Mouse (Mus musculus) adrenal gland, adult 8-10 months (tissue): ENCODE results near the gene Plin3. TPM values are rescaled to one million over a fixed set of nuclear protein-coding genes. Genes with fewer than 3 reads are reported as not detected.

Experiments used
- DNase-seq: peaks from one replicate; pipeline ENCODE4 v3.0.0; 2022
- total RNA-seq, 4 experiments: library from RNA; stranded (reverse); gene quantifications; 2 replicates each; pipeline ENCODE4 v1.2.4; 2022

Gene Plin3
- total RNA-seq, 4 experiments from 2014 or later = 92.6 to 117 (median 103) TPM

DNA sequence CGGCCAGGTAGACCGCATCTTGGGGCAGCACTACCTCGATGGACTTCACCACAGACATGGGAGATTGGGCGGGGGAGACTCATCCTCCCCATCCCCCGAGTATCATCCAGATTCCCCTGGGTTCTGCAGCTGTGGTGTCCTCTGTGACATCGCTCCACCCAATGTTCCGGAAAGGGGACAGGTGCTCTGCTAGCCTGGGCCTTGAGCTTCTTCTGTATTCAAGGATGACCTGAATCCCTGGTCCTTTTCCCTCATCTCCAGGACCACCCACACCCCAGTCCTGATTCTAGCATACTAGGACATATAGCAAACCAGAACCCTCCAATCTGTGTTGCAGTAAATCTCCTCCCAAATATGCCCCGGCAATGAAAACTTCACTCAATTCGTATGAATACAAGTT, 7.5 kb upstream of the Plin3 start, which contains the start of gene Arrdc5:
TSS of gene Arrdc5 (minus strand) at position 101 of the 400 bp plus-strand sequence.
- no peak for DNase-seq

DNA sequence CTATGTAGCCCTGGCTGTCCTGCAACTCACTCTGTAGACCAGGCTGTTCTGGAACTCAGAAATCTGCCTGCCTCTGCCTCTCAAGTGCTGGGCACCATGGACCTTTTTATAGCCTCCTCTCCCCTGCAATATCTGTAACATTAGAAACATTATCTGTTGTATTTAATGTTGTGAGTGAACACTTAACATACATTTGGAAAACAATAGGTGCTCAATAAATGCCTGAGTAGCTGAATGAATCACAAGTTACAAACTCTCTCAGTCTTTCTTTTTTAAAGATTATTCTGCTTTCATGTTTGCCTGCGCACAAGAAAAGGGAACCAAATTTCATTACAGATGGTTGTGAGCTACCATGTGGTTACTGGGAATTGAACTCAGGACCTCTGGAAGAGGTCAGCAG, 5.6 kb upstream of the Plin3 start:
- DNase-seq = no peak

DNA sequence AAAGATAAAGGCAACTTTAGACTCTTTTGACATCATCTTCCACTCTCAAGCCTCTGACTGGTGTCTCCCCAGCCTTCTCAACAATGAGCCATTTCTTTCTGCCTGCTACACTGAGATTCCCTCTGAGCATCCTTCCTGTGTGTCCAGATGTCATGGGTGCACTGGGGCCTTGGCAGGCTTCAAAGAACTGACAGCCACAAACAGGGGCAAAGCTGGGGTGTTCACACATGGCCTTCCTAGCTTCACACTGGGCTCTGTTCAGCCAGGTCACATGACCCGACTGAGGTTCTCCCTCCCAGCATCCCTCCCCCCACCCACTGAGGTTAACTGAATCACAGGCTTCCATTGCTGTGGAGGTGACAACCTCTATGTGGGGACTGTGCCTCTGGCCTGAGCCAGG, 3.5 kb upstream of the Plin3 start:
- DNase-seq = no peak

- DNase-seq = no peak
These were observed 1.6 kb upstream of the Plin3 start for GRCm38 (mm10) chr17:56294241-56294640.

DNA sequence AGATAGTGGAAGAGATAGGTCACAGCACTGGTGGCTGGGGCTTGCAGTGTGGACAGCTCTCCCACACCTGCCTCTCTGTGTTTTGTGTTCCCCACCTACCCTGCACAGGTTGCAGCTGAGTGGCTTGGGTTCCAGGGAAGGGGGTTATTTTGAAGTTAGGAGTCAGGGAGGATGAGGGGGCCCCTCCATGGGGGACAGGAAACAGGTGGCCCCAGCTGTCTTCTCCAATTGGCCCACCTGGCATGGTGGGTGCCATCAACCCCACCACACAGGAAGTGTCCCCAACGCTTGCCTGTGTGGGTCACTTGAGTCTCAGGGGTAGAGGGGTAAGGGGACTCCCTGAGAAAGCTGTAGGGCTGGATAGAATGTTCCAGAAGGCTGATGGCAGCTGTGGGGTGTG, 618 bp upstream of the Plin3 start:
- no peak for DNase-seq

- no peak for DNase-seq
These were observed 722 bp downstream of the Plin3 start for GRCm38 (mm10) chr17:56291826-56292475.

DNA sequence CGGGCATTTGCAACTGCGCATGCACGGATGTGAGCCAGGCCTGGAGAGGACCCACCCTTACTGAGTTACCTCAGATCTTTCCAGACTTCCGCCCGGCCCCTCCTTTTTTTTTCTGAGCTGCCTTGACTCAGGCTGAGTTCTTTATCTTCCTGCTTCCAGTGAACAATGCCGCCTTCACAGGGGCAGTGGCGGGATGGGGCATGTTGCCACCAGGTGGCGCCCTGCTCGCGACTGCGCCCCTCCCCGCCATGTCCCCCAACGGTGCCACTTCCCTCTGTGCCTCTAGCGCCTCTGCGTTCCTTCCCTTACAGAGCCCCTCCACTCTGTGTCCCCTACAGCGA, 1.5 kb downstream of the Plin3 start:
- DNase-seq = peak; percentile 94

DNA sequence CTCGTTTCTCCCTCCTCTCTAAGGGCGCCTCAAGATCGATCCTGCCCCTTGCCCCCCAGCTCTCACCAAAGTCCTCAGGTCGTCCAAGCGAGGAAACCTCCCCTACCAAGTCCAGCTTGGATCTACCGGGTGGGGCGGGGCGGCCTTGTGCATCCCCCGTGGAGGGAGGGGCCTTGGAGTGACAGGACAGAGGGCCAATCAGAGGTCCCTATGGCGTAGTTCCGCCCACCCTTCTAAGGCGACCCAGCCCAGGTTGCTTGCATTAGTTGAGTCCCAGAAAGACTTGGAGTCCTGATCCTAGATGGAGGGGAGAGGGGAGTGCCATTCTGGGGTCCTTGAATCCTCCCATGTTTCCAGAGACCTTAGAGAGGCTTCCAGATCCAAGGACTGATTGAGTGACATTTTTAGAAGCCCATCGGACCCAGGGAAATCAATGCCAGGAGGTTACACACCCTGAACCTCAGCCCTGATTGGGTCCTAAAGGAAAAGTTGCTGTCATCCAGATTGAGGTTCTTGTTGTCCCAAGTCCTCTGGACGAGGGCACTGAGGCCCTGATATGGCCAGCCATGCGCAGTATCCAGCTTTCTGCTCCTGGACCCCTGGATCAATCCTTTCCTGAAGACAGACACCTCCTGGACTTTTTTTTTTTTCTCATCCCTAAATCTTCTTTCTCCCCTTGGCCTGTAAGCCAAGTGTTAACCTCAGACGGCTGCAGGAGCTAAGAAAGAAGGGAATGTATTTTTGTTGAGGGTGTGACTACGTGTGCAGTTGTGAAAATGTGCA, 2.1 kb downstream of the Plin3 start:
- DNase-seq = peak; percentile 96

DNA sequence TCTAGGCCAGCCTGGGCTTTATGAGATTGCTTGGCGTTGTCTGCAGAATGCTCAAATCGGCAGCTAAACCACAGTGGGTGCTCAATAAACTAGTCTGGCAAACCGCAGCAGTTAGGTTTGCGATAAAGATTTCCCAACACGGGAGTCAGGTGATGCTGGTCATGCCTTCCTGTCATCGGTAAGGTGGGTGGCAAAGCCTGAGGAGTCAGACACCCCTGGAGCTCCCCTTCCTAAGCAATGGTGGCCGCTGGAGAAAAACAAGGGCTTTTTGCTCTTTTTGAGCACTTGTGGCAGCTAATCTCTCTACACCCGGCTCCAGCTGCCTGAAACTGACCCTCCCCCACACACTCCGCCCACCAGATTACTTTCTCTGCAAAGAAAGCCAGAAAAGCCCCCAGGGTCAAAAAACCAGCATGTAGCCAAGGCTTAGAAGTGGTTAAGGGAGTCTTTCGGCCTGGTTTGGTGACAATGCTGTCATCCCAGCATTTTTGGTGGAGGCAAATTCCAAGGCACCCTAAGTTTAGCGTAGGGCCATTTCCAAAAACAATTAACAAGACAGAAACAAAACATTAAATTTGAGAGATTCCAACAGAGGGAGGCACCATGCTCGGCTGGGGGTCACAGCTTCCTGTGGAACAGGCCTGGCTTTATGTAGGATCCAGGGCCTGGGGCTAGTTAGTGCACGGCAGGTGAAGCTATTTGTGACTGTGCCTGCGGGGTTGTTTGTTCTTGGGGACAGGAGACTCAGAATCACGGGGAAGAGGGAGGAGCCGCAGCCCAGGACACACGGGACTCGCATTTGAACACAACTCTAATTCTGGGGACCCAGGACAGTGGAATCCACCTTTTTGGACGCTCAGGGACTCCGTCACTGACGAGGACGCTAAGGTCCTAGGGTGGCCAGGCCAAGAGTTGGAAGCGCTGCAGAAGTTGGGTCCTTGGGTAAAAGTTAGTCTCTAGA, 3.0 kb downstream of the Plin3 start:
- DNase-seq = peak; percentile 63

GRCm38 (mm10) chr17:56288866-56289265, 3.8 kb downstream of the Plin3 start:
- no peak for DNase-seq

DNA sequence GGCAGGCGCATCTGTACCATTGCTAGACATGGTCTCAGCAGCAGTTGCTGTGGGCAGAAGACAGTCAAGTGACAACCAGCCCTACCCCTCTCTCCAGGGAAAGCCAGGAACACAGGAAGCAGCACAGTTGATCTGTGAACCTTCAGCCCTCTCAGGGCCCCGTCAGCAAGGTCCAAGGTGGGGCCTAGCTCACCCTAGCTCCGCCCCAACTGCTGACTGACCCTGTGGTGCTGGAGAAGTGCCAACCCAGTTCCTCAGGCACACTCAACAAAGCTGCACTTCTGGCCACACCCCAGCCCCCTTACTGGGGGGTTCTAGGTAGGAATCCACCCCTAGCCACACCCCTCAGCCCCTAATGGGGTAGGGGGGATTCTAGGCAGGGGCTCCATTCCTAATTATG, 4.8 kb downstream of the Plin3 start:
- peak; percentile 73 for DNase-seq

- no peak for DNase-seq
These were observed 6.7 kb downstream of the Plin3 start for GRCm38 (mm10) chr17:56285995-56286394.

DNA sequence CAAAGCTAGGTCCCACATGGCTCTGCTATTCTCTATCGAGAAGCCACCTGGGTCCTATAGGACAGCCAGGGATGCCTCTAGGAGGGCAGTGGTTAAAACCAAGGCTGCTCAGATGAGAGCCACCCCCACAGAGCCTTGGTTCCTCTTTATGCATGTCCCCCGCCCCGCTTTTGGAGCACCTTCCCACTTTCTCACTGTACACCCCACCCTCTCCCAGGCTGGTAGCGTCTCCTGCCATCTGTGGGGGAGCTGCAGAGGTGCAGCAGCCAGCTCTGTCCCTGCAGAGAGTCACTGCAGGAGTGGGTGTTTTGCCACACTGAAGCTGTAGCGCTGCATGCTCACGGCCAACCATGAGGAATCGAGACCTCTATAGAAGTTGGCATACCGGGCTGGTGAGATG, 9.4 kb downstream of the Plin3 start:
- no peak for DNase-seq

- DNase-seq = no peak
These were observed 9.9 kb downstream of the Plin3 start for GRCm38 (mm10) chr17:56282802-56283201.

- no peak for DNase-seq
These were observed 11.5 kb downstream of the Plin3 start for GRCm38 (mm10) chr17:56281193-56281592.

- DNase-seq = no peak
These were observed 13.1 kb downstream of the Plin3 start for GRCm38 (mm10) chr17:56279481-56280155.

DNA sequence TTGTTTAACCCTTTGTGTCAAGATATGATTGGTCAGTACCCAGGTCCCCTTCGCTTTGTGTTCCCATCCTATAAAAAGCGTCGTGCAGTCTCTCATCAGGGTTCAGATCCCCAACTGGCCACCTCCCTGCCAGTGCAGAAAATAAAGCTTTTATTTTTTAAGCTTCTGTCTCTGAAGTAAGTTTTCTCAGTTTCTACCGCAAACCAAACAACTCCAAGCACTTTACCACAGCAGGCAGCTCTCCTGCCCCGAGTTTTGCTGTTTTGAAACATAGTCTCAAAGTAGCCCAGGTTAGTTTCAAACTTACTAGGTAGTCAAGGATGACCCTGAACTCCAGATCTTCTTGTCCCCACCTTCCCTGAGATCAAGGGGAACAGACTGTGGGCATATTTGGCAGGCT, 14.3 kb downstream of the Plin3 start:
- no peak for DNase-seq

- no peak for DNase-seq
These were observed 15.1 kb downstream of the Plin3 start for GRCm38 (mm10) chr17:56277567-56277893.

DNA sequence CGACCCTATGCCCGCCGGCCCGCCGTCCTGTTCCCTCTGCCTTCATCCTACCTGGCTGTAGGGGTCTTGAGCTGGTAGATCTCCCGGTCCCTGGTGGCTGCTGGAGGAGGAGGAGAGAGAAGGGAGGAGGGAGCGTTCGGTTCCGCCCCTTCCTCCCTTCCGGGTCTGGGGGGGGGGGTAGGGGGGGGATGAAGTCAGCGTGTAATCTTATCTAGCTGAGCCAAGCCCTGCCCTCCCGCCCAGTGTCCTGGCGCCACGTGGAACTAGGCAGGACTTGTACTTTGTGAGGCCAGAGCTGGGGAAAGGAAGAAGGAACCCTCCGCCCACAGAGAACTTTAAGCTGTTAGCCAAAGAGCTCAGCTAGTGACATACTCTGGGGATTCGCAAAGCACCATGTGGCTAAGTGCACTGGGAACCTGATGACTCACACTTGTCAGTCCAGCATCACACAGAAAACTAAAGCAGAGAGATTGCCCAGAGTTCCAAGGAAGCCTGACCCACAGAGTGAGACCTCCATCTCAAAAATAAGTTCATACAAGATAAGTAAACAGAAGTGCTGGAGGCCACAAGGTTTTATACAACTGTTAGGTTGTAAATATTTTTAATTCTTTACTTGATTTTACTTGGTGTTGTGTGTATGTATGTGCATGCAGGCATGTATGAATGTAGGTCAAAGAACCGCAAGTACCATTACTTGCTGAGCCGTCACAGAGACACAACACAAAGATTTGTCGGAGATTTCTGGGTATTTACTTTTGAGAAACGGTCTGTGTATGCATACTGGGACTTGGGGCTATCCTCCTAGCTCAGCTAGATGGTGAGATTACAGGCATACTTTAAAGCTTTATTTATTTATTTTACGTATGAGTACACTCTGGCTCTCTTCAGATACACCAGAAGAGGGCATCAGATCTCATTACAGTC, 15.8 kb downstream of the Plin3 start, which contains the start of gene Ticam1:
TSS of gene Ticam1 (minus strand) at position 144 of the 924 bp plus-strand sequence.
- DNase-seq = peak; percentile 95

- no peak for DNase-seq
These were observed 16.7 kb downstream of the Plin3 start for GRCm38 (mm10) chr17:56275842-56276480.

- no peak for DNase-seq
These were observed 18.7 kb downstream of the Plin3 start for GRCm38 (mm10) chr17:56273986-56274385.
